Mouse (Mus musculus): ENCODE results near the gene Cers3. TPM values are rescaled to one million over a fixed set of nuclear protein-coding genes. Genes with fewer than 3 reads are reported as not detected.

Gene Cers3
- polyA plus RNA-seq, 1 experiment from 2014 or later = 5.0 TPM

DNA sequence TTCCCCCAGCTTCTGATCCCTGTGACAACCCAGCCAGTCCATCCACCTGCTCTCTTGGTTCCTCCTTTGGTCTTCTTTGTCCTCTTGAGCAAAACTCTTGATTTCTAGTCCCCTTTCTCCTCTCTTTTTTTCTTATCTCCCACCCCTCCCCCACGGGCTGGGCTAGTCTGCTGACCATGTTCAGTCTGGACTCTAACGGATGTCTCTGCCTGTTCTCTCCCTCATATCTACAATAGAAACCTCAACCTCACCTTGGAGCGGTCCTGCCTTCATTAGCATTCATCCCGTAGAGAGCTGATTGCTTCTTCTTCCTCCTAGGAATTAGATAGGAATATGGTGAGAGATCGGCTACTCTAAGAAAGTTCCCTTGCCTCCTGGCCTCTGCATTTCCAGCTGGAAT is 87.5 kb downstream of the Cers3 start:
- DNase-seq (ENCODE audit: low spot score) (no peak), ATAC-seq (ENCODE audit: low read depth) (no peak)
- Histone ChIP-seq H3K36me3 (ENCODE audit: control insufficient read depth, insufficient read depth, low read length) (no peaks in the 10 kb centered on the region), H3K27me3 (replicated peaks; ENCODE audit: control insufficient read depth, insufficient read depth, low read length) (no peaks in the 10 kb centered on the region), H3K9me3 (ENCODE audit: control insufficient read depth, low read length) (no peaks in the 10 kb centered on the region), H3K9ac (ENCODE audit: low read depth, low read length) (no peak overlapping the region), H3K4me1 (ENCODE audit: control insufficient read depth, insufficient read depth, low read length) (peaks cover 24% of the 10 kb centered on the region), H3K4me3 (ENCODE audit: low read depth, low read length) (no peak overlapping the region), H3K4me2 (ENCODE audit: low read depth, low read length) (no peak overlapping the region), H3K27ac (replicated peaks; ENCODE audit: low read depth, low read length) (peak overlapping the region; percentile 10; the same call in 1 of the 2 replicates)
- 66% methylated on average over 5 of the region's 5 CpGs for WGBS

DNA sequence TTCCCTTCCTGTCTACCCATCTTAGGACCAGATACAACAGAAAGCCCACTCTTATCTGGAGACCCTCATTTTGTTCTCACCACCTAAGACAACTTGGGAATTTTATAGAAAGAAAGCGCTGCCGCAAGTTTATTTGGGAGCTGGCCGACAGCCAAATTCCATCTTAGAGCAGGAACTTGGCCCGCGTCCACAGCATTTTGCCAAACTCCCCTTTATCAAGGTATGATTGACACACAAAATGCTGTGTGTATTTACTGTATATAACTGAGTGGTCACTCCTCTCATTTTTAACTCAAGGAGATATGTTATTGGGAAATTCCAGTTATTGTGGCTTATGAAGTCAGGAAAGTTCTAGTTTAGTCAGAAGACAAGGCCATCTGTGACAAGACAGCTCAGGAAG is 88.0 kb downstream of the Cers3 start:
- no peak overlapping the region for H3K4me2 ChIP-seq (ENCODE audit: low read depth, low read length)
- ATAC-seq (ENCODE audit: low read depth) (no peak), DNase-seq (ENCODE audit: low spot score) (peak; percentile 90)
- H3K9ac ChIP-seq (ENCODE audit: low read depth, low read length) = no peak overlapping the region
- H3K27me3 ChIP-seq (replicated peaks; ENCODE audit: control insufficient read depth, insufficient read depth, low read length) = no peaks in the 10 kb centered on the region
- H3K4me1 ChIP-seq (ENCODE audit: control insufficient read depth, insufficient read depth, low read length) = peaks cover 24% of the 10 kb centered on the region
- peak overlapping the region; percentile 10; the same call in 1 of the 2 replicates for H3K27ac ChIP-seq (replicated peaks; ENCODE audit: low read depth, low read length)
- WGBS = 23% methylated on average over 5 of the region's 5 CpGs
- no peaks in the 10 kb centered on the region for H3K36me3 ChIP-seq (ENCODE audit: control insufficient read depth, insufficient read depth, low read length)
- no peak overlapping the region for H3K4me3 ChIP-seq (ENCODE audit: low read depth, low read length)
- H3K9me3 ChIP-seq (ENCODE audit: control insufficient read depth, low read length) = no peaks in the 10 kb centered on the region

DNA sequence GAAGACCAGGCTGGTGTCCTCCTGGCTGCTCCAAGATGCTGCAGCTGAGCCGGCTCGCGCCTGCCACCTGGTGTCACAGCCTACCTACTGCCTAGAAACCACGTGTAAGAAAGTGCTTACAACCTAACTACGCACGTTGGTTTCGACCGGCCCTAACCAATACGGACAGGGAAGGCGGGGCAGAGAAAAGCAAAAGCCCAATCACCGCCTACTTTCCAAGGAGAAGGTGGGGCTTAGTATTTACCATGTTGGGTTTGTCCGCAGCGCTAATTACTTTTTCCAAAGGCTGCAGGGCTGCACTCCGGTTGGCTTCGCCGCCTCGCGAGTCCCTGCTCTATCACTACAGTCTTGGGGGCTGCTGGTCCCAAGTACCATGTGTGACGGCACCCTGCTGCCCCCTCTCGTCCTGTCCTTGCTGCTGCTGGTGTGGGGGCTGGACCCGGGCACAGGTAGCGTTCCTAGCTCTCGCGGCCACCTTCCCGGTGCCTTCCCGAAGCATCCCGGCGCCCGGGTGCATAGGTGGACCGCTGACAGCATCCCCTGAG is 96.2 kb downstream of the Cers3 start, which contains the start of gene Adamts17:
TSS of gene Adamts17 (plus strand) at position 273 of the 545 bp plus-strand sequence.
- WGBS = under 1% methylated on average over 30 of the region's 30 CpGs
- peaks cover 37% of the 10 kb centered on the region for H3K4me1 ChIP-seq (ENCODE audit: control insufficient read depth, insufficient read depth, low read length)

DNA sequence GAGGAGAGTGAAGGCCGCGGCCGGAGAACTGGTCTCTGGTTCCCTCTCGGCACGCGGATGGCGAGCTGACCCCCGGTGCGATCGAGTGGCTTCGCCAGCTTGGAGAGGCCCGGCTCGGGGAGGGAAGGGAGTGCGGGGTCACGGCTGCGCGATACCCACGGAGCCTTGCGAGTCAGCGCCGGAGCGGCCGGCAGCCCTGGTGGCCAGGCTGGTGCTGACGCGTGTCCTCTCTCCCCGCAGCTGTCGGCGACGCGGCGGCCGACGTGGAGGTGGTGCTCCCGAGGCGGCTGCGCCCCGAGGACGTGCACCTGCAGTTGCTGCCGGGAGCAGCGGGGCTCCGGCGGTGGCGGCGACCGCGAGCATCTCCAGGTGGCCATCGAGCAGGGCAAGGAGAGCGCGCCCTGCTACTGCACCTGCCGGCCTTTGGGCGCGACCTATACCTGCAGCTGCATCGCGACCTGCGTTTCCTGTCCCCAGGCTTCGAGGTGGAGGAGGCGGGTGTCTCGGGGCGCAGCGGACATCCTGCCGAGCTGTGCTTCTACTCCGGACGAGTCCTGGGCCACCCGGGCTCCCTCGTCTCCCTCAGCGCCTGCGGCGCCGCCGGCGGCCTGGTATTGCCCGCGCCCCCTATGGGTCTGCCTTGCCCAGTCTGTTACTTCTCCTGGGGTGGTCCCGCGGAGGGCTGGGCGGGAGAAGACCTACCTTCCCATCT is 96.9 kb downstream of the Cers3 start:
- under 1% methylated on average over 30 of the region's 76 CpGs for WGBS

More for the DNA sequence above, 96.2 kb downstream of the Cers3 start, which contains the start of gene Adamts17:
- DNase-seq (ENCODE audit: low spot score) (peak; percentile 99), ATAC-seq (ENCODE audit: low read depth) (peak; percentile 97)
- Histone ChIP-seq H3K9ac (ENCODE audit: low read depth, low read length) (peak within 1 kb of the TSS; percentile 76), H3K27me3 (replicated peaks; ENCODE audit: control insufficient read depth, insufficient read depth, low read length) (no peaks in the 10 kb centered on the region), H3K27ac (replicated peaks; ENCODE audit: low read depth, low read length) (peak within 1 kb of the TSS; percentile 79), H3K4me2 (ENCODE audit: low read depth, low read length) (peak within 1 kb of the TSS; percentile 98), H3K9me3 (ENCODE audit: control insufficient read depth, low read length) (no peaks in the 10 kb centered on the region), H3K36me3 (ENCODE audit: control insufficient read depth, insufficient read depth, low read length) (0 out of 2 replicates have a peak, but pooled peaks cover 4% of the 10 kb centered on the region), H3K4me3 (ENCODE audit: low read depth, low read length) (peak within 1 kb of the TSS; percentile 70)

DNA sequence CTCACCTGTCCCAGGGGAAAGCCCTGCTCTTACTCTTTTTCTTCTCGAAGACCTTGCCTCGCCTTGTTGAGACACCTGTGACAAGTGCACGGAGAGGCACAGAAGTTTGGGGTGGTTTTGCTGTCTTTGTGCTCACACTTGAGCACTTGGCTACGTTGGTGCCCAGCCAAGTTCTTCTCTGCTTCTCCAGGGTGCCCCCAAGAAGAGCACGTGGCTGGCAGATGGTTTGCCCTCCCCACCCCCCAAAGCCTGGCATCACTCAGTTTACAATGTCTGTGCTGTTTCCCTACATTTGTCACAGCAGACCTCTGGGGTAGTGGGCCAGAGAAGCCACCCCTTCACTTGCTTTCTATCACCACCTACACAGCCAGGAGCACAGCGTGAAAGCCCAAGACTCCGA is 97.9 kb downstream of the Cers3 start:
- DNase-seq (ENCODE audit: low spot score) (peak; percentile 50), ATAC-seq (ENCODE audit: low read depth) (no peak)
- Histone ChIP-seq H3K27me3 (replicated peaks; ENCODE audit: control insufficient read depth, insufficient read depth, low read length) (no peaks in the 10 kb centered on the region), H3K27ac (replicated peaks; ENCODE audit: low read depth, low read length) (no peak overlapping the region), H3K36me3 (ENCODE audit: control insufficient read depth, insufficient read depth, low read length) (0 out of 2 replicates have a peak, but pooled peaks cover 4% of the 10 kb centered on the region), H3K4me2 (ENCODE audit: low read depth, low read length) (peak overlapping the region; percentile 98), H3K4me3 (ENCODE audit: low read depth, low read length) (peak overlapping the region; percentile 70), H3K9me3 (ENCODE audit: control insufficient read depth, low read length) (no peaks in the 10 kb centered on the region), H3K4me1 (ENCODE audit: control insufficient read depth, insufficient read depth, low read length) (peaks cover 28% of the 10 kb centered on the region), H3K9ac (ENCODE audit: low read depth, low read length) (peak overlapping the region; percentile 76)
- 56% methylated on average over 7 of the region's 7 CpGs for WGBS

More for the DNA sequence above, 96.9 kb downstream of the Cers3 start:
- H3K27ac ChIP-seq (replicated peaks; ENCODE audit: low read depth, low read length) = peak overlapping the region; percentile 79
- peak overlapping the region; percentile 70 for H3K4me3 ChIP-seq (ENCODE audit: low read depth, low read length)
- H3K4me1 ChIP-seq (ENCODE audit: control insufficient read depth, insufficient read depth, low read length) = peaks cover 33% of the 10 kb centered on the region
- peak overlapping the region; percentile 76 for H3K9ac ChIP-seq (ENCODE audit: low read depth, low read length)
- peak; percentile 9; the same call in 1 of the 2 replicates for ATAC-seq (ENCODE audit: low read depth)
- no peaks in the 10 kb centered on the region for H3K9me3 ChIP-seq (ENCODE audit: control insufficient read depth, low read length)
- H3K27me3 ChIP-seq (replicated peaks; ENCODE audit: control insufficient read depth, insufficient read depth, low read length) = no peaks in the 10 kb centered on the region
- H3K36me3 ChIP-seq (ENCODE audit: control insufficient read depth, insufficient read depth, low read length) = 0 out of 2 replicates have a peak, but pooled peaks cover 4% of the 10 kb centered on the region
- DNase-seq (ENCODE audit: low spot score) = no peak
- H3K4me2 ChIP-seq (ENCODE audit: low read depth, low read length) = peak overlapping the region; percentile 98

DNA sequence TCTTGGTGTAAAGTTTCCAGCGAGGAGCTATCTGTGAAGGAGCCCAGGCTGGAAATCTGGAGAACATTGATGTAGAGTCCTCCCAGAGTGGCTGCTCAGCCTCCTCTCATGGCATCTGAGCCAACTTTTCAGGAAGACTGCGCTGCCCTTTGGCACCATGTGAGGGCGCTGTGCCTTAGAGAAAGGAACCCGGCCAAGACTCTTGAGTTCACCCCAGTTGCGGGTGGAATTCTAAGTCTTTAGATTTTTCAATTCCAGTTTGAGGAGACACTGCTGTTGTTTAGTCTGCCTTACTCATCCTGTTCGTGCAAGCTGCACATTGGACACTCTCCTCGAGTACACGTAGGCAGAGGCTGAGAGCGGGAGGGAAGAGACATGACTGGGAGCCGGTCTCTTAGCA is 98.7 kb downstream of the Cers3 start:
- Histone ChIP-seq H3K4me3 (ENCODE audit: low read depth, low read length) (peak overlapping the region; percentile 70), H3K27ac (replicated peaks; ENCODE audit: low read depth, low read length) (peak overlapping the region; percentile 7; the same call in 1 of the 2 replicates)
- WGBS = 36% methylated on average over 10 of the region's 10 CpGs

DNA sequence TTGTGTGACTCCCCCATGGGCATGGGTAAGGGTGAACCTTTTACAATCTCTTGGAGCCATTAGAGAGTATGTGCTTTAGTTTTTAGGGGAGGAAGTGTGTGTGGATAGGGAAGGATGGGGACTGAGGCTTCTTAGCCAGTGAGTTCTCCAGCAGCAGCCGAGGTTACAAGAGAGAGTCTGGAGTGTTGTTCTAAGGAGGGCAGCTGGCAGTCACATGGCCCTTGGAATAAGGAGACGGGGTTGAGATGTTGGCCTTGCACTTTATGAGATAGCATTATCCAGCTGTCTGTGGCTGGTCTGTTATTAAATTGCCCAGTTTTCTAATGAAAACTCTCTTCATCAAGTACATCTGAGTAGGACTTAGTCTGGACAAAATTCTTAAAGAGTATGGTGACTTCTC is 100.5 kb downstream of the Cers3 start:
- ATAC-seq (ENCODE audit: low read depth) = no peak
- 77% methylated on average over 2 of the region's 2 CpGs for WGBS
- peaks cover 28% of the 10 kb centered on the region for H3K4me1 ChIP-seq (ENCODE audit: control insufficient read depth, insufficient read depth, low read length)

More for the DNA sequence above, 98.7 kb downstream of the Cers3 start:
- Histone ChIP-seq H3K36me3 (ENCODE audit: control insufficient read depth, insufficient read depth, low read length) (0 out of 2 replicates have a peak, but pooled peaks cover 4% of the 10 kb centered on the region), H3K9me3 (ENCODE audit: control insufficient read depth, low read length) (no peaks in the 10 kb centered on the region), H3K27me3 (replicated peaks; ENCODE audit: control insufficient read depth, insufficient read depth, low read length) (no peaks in the 10 kb centered on the region), H3K4me2 (ENCODE audit: low read depth, low read length) (peak overlapping the region; percentile 98), H3K4me1 (ENCODE audit: control insufficient read depth, insufficient read depth, low read length) (peaks cover 28% of the 10 kb centered on the region), H3K9ac (ENCODE audit: low read depth, low read length) (no peak overlapping the region)
- DNase-seq (ENCODE audit: low spot score) (peak; percentile 86), ATAC-seq (ENCODE audit: low read depth) (peak; percentile 6; the same call in 1 of the 2 replicates)

DNA sequence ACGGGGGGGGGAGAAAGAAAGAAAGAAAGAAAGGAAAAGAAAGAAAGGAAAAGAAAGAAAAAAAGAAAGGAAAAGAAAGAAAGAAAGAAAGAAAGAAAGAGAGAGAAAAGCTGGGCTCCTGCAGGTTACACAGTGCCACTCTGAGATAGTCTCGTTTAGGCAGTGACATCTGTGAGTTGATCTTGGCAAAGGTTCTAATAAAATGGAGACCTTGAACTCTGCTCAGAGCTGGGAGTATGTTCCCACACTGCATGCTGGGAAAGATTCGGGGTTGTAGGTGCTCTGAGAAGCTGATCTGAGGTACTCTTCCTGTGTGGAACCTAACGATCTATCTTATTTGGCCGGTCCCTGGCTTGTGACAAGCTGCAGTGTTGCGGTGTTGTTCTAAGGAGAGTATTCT is 103.3 kb downstream of the Cers3 start:
- Histone ChIP-seq H3K27ac (replicated peaks; ENCODE audit: low read depth, low read length) (no peak overlapping the region), H3K4me3 (ENCODE audit: low read depth, low read length) (no peak overlapping the region), H3K9ac (ENCODE audit: low read depth, low read length) (no peak overlapping the region), H3K27me3 (replicated peaks; ENCODE audit: control insufficient read depth, insufficient read depth, low read length) (no peaks in the 10 kb centered on the region), H3K4me1 (ENCODE audit: control insufficient read depth, insufficient read depth, low read length) (peaks cover 18% of the 10 kb centered on the region), H3K36me3 (ENCODE audit: control insufficient read depth, insufficient read depth, low read length) (0 out of 2 replicates have a peak, but pooled peaks cover 7% of the 10 kb centered on the region), H3K9me3 (ENCODE audit: control insufficient read depth, low read length) (no peaks in the 10 kb centered on the region), H3K4me2 (ENCODE audit: low read depth, low read length) (no peak overlapping the region)
- 70% methylated on average over 6 of the region's 6 CpGs for WGBS
- no peak for DNase-seq (ENCODE audit: low spot score)
- no peak for ATAC-seq (ENCODE audit: low read depth)

More for the DNA sequence above, 100.5 kb downstream of the Cers3 start:
- Histone ChIP-seq H3K9me3 (ENCODE audit: control insufficient read depth, low read length) (no peaks in the 10 kb centered on the region), H3K4me3 (ENCODE audit: low read depth, low read length) (no peak overlapping the region), H3K27ac (replicated peaks; ENCODE audit: low read depth, low read length) (no peak overlapping the region), H3K36me3 (ENCODE audit: control insufficient read depth, insufficient read depth, low read length) (0 out of 2 replicates have a peak, but pooled peaks cover 4% of the 10 kb centered on the region), H3K9ac (ENCODE audit: low read depth, low read length) (no peak overlapping the region), H3K4me2 (ENCODE audit: low read depth, low read length) (no peak overlapping the region), H3K27me3 (replicated peaks; ENCODE audit: control insufficient read depth, insufficient read depth, low read length) (no peaks in the 10 kb centered on the region)
- no peak for DNase-seq (ENCODE audit: low spot score)
